Mouse (Mus musculus): ENCODE data around the gene Ppp2r1a. TPM values are rescaled to one million over a fixed set of nuclear protein-coding genes. Genes with fewer than 3 reads are reported as not detected.

Gene Ppp2r1a
- polyA plus RNA-seq (2015; fragmentation: Nextera tagmentation; extraction: Ambion mirVana), result 357 and 369 TPM in 2 replicates

DNA sequence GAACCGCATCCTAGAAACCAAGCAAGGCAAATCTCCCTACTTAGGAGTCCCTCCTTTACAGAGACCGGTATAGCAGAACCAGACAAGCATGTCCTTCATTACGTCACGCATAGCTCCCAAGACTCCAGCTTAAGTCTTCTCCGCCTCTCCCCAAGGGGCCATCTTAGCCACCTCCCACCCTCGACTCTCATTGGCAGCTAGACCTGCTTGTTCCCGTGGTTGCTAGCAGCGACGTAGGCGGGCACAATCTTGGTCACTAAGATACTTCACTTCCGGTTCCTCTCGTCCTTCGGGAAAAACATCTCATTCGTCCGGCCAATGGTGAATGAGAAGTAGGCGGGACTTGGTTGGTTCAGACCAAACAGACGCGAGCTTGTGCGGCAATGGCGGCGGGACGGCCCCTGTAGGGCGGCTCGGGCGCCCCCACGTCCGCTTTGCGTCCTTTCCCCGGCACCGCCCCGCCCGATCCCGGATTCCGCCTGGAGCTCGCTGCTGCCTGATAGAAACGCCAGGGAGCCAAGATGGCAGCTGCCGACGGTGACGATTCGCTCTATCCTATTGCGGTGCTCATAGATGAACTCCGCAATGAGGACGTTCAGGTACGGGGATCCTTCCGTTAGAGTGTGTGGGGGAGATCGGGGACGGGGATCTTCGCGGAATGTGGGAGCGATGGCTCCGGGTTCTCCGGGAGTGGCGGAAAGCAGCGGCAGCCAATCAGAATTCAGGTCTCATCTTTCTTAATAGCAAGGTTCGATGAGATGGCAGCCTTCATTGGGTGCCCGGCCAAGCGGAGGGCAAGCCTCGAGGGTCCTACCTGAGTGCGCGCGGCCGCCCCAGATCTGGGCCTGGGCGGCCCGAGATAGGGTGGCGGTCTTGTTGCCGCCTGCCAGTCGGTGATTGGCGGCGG is at the start of gene Ppp2r1a:
Ppp2r1a (plus strand) TSS at position 327 of the 907 bp plus-strand sequence.
- peak; percentile 99 for ATAC-seq (ENCODE audit: insufficient number of reproducible peaks, low FRiP score, low TSS enrichment, low read depth)
- Histone ChIP-seq H3K4me2 (replicated peaks) (peak within 1 kb of the TSS; percentile 56), H3K27ac (replicated peaks) (peak within 1 kb of the TSS; percentile 99), H3K4me1 (peaks cover 22% of the 10 kb centered on the region), H3K4me3 (replicated peaks) (peak within 1 kb of the TSS; percentile 72), H3K9ac (peak within 1 kb of the TSS; percentile 91), H3K9me3 (replicated peaks) (no peaks in the 10 kb centered on the region), H3K27me3 (no peaks in the 10 kb centered on the region), H3K36me3 (no peaks in the 10 kb centered on the region)
- under 1% methylated on average over 69 of the region's 69 CpGs for WGBS

DNA sequence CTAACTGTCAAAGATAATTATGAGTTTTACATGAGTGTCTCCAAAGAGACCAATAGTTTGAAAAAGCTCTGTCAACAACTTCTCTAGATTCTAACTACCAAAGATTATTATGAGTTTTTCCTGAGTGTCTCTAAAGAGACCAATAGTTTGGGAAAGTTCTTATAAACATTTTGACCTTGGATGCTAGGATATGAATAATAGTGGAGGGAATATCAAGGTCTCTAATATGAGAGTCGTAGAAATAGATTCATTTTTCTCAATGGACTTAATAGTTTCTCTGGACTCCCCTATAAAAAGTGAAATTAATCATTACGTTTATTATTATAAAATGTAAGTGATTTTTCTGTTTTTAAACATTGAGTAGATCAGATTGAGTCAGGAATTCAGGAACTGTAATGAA is 40.1 kb upstream of the Ppp2r1a start, which contains the start of gene Vmn1r231:
Vmn1r231 (minus strand) TSS at position 101 of the 400 bp plus-strand sequence.
- Histone ChIP-seq H3K36me3 (no peaks in the 10 kb centered on the region), H3K27ac (replicated peaks) (no peak within 1 kb of the TSS), H3K4me3 (replicated peaks) (no peak within 1 kb of the TSS), H3K27me3 (no peaks in the 10 kb centered on the region), H3K9me3 (replicated peaks) (no peaks in the 10 kb centered on the region), H3K9ac (no peak within 1 kb of the TSS), H3K4me2 (replicated peaks) (no peak within 1 kb of the TSS), H3K4me1 (no peaks in the 10 kb centered on the region)
- ATAC-seq (ENCODE audit: insufficient number of reproducible peaks, low FRiP score, low TSS enrichment, low read depth), result no peak
- 66% methylated on average over 2 of the region's 2 CpGs for WGBS

DNA sequence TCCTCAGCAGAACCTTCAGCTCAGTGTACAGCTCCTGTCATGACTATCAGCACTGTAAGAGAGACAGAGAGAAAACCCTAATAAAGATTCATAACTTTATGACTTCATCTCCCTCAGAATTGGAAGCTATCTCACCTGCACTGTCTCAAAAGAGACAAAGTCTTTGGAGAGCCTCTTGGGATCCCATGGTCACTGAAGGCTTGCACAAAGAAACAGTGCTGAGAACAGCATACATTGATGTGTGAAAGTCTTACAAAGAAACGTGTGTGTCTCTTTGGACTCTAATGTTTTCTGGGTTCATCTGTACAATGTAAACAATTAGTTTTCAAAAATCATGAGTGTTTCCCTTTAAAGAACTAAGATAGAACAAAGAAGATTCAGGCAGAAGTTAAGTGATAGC is 25.5 kb upstream of the Ppp2r1a start, which contains the start of gene Vmn1r232:
Vmn1r232 (minus strand) TSS at position 101 of the 400 bp plus-strand sequence.
- Histone ChIP-seq H3K4me2 (replicated peaks) (no peak within 1 kb of the TSS), H3K27ac (replicated peaks) (no peak within 1 kb of the TSS), H3K4me3 (replicated peaks) (no peak within 1 kb of the TSS), H3K9me3 (replicated peaks) (no peaks in the 10 kb centered on the region), H3K4me1 (no peaks in the 10 kb centered on the region), H3K9ac (no peak within 1 kb of the TSS), H3K36me3 (no peaks in the 10 kb centered on the region), H3K27me3 (no peaks in the 10 kb centered on the region)
- WGBS, result 38% methylated on average over 1 of the region's 1 CpGs
- ATAC-seq (ENCODE audit: insufficient number of reproducible peaks, low FRiP score, low TSS enrichment, low read depth), result no peak

DNA sequence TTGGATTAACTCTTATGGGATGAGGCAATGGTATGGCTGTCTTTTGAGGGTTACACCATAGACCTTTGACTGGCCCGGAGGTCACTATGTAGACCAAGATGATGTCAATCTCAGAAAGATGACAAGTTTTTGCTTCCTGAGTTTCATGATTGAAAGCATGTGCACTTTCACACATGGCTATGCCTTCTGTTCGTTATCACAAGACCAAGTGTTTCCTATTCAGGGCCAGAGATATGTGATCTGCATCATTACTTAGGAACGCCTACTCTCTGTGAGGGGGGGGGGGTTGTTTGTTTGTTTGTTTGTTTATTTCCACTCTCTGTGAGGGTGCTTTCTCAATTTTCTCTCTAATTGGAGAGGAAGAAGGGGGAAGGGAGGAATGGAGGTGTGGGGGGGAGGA is 885 bp upstream of the Ppp2r1a start:
- H3K9me3 ChIP-seq (replicated peaks), result no peaks in the 10 kb centered on the region
- H3K27ac ChIP-seq (replicated peaks), result peak overlapping the region; percentile 99
- peak overlapping the region; percentile 72 for H3K4me3 ChIP-seq (replicated peaks)
- peak overlapping the region; percentile 50; the same call in 1 of the 2 replicates for H3K9ac ChIP-seq
- H3K4me2 ChIP-seq (replicated peaks), result peak overlapping the region; percentile 56
- 41% methylated on average over 3 of the region's 3 CpGs for WGBS
- no peak for ATAC-seq (ENCODE audit: insufficient number of reproducible peaks, low FRiP score, low TSS enrichment, low read depth)
- peaks cover 22% of the 10 kb centered on the region for H3K4me1 ChIP-seq
- no peaks in the 10 kb centered on the region for H3K27me3 ChIP-seq
- H3K36me3 ChIP-seq, result no peaks in the 10 kb centered on the region

DNA sequence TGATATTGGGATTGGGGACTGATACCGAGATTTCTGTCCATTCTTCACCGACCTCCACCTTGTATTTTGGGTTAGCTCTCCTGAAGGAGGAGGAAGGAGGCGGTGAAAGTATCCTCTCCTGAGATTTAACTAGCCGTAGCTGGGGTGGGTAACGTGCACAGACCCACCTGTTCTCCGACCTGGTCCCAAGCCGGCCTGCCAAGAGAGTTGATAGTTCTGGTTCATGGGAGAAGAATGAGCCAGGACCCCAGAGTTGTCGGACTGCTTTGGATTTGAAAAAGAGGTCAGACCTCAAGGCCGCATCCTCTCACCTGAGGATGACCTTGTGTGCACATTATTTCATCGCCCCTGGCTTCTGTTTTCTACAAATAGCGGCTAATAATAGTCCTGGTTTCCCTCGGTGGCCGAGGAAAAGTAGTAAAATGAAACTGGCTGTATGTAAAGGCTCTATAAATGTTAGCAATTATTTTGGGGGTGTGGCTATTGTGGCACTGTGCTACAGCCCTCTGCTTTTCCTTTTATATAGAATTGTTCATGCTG is 985 bp downstream of the Ppp2r1a start:
- Histone ChIP-seq H3K4me1 (peaks cover 22% of the 10 kb centered on the region), H3K27me3 (no peaks in the 10 kb centered on the region), H3K27ac (replicated peaks) (peak overlapping the region; percentile 99), H3K9me3 (replicated peaks) (no peaks in the 10 kb centered on the region), H3K36me3 (no peaks in the 10 kb centered on the region), H3K9ac (peak overlapping the region; percentile 91), H3K4me2 (replicated peaks) (peak overlapping the region; percentile 56), H3K4me3 (replicated peaks) (peak overlapping the region; percentile 72)
- WGBS, result under 1% methylated on average over 13 of the region's 13 CpGs
- no peak for ATAC-seq (ENCODE audit: insufficient number of reproducible peaks, low FRiP score, low TSS enrichment, low read depth)

DNA sequence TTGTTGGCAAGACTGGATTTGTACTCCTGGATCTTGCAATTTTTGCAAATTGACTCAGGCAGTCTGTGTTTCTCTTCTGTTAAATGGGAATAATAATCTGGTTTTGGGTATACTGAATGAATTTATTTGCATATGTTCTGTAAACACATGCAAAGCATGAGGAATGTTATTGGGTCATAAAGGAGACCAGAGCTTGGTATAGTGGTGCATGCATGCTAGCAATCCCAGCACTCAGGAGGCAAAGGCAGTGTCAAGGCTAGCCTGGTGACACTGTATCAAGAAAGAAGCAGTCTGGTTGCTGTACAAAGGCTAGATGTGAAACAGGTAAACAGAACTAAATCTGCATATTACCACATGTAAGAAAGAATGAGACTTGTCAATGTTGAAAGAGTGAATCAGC is 1.5 kb downstream of the Ppp2r1a start:
- no peaks in the 10 kb centered on the region for H3K27me3 ChIP-seq
- no peak overlapping the region for H3K27ac ChIP-seq (replicated peaks)
- no peak for ATAC-seq (ENCODE audit: insufficient number of reproducible peaks, low FRiP score, low TSS enrichment, low read depth)
- H3K4me1 ChIP-seq, result peaks cover 22% of the 10 kb centered on the region
- H3K9me3 ChIP-seq (replicated peaks), result no peaks in the 10 kb centered on the region
- H3K9ac ChIP-seq, result peak overlapping the region; percentile 91; the same call in 1 of the 2 replicates
- peak overlapping the region; percentile 56 for H3K4me2 ChIP-seq (replicated peaks)
- peak overlapping the region; percentile 72 for H3K4me3 ChIP-seq (replicated peaks)
- peaks cover 4% of the 10 kb centered on the region for H3K36me3 ChIP-seq

DNA sequence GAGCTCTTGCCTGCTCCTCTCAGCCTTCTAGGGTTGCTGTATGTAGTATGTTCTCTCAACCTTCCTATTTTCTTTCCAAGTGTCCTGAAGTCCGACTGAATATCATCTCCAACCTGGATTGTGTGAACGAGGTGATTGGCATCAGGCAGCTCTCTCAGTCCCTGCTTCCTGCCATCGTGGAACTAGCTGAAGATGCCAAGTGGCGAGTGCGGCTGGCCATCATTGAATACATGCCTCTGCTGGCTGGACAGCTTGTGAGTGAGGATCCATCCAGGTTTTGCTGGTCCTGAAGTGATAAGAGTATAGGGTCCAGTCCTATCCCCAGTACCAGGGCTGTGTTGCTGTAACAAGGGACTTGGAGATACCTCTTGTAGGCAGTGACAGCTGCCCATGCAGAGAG is 15.3 kb downstream of the Ppp2r1a start:
- no peak overlapping the region for H3K4me2 ChIP-seq (replicated peaks)
- no peaks in the 10 kb centered on the region for H3K4me1 ChIP-seq
- H3K9ac ChIP-seq, result no peak overlapping the region
- WGBS, result 91% methylated on average over 5 of the region's 5 CpGs
- no peak for ATAC-seq (ENCODE audit: insufficient number of reproducible peaks, low FRiP score, low TSS enrichment, low read depth)
- no peaks in the 10 kb centered on the region for H3K9me3 ChIP-seq (replicated peaks)
- H3K36me3 ChIP-seq, result peaks cover 99% of the 10 kb centered on the region
- no peaks in the 10 kb centered on the region for H3K27me3 ChIP-seq
- no peak overlapping the region for H3K4me3 ChIP-seq (replicated peaks)
- H3K27ac ChIP-seq (replicated peaks), result no peak overlapping the region

DNA sequence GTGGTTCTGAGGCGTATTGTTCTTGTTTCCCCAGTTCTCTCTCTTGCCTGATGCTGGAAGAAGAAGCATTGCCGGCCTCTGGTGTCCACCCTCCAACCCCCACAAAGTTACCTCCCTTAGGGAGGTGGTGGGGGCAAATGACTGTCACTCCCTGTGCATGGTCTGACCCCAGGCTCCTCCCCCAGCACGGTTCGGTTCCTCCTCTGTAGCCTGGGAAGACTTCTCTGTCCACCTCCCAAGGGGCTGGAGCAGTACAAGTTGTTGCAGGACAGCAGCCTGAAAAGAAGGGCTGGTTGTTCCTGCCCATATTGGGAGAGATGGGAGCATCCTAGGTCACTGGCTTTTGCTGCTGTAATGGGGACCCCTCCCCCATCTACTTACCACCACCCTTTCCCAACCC is 20.3 kb downstream of the Ppp2r1a start:
- Histone ChIP-seq H3K4me2 (replicated peaks) (no peak overlapping the region), H3K36me3 (peaks cover 87% of the 10 kb centered on the region), H3K9me3 (replicated peaks) (no peaks in the 10 kb centered on the region), H3K4me1 (no peaks in the 10 kb centered on the region), H3K4me3 (replicated peaks) (no peak overlapping the region), H3K9ac (no peak overlapping the region), H3K27me3 (no peaks in the 10 kb centered on the region), H3K27ac (replicated peaks) (no peak overlapping the region)
- 93% methylated on average over 4 of the region's 4 CpGs for WGBS
- ATAC-seq (ENCODE audit: insufficient number of reproducible peaks, low FRiP score, low TSS enrichment, low read depth), result no peak

DNA sequence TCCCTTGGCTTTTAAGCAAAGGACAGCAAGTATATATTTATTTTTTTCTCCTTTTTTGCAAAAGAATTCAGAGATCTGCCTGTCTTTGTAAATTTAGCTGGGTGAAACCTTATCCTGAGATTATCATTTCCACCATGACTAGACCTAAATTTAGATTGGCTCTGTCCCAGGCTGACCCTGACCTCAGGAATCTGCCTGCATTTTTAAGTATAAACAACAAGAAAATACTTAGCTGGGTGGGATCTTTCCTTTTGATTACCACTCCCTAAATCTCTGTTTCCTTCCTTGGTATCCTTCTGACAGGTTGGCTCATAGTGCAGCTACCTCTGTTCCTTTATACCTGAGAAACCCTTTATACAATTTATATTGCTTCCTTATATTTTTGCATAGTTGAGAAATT is 21.6 kb downstream of the Ppp2r1a start:
- Histone ChIP-seq H3K9me3 (replicated peaks) (no peaks in the 10 kb centered on the region), H3K4me1 (no peaks in the 10 kb centered on the region), H3K27ac (replicated peaks) (no peak overlapping the region), H3K27me3 (no peaks in the 10 kb centered on the region), H3K9ac (no peak overlapping the region), H3K4me3 (replicated peaks) (no peak overlapping the region), H3K4me2 (replicated peaks) (no peak overlapping the region), H3K36me3 (peaks cover 74% of the 10 kb centered on the region)
- no peak for ATAC-seq (ENCODE audit: insufficient number of reproducible peaks, low FRiP score, low TSS enrichment, low read depth)

DNA sequence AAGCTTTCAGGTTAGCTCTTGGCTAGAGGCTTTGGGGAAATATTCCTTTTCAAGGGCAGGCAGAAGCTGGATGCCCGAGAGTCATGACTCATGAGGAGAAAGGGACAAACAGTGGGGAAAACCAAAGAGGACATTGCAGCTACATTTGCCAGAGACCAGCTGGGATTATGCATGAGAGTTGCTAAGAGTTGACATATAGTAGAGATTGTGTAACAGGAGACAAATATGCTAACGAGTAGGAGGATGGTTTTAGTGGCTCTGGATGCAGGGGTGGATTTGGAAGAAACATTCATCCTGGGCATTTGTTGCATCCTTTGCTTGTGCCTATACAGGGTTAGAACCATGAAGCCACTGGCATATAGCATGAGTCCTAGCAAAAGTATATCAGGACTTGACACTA is 48.6 kb downstream of the Ppp2r1a start:
- H3K27ac ChIP-seq (replicated peaks), result no peak overlapping the region
- no peaks in the 10 kb centered on the region for H3K27me3 ChIP-seq
- no peak overlapping the region for H3K4me2 ChIP-seq (replicated peaks)
- H3K36me3 ChIP-seq, result no peaks in the 10 kb centered on the region
- H3K9me3 ChIP-seq (replicated peaks), result no peaks in the 10 kb centered on the region
- ATAC-seq (ENCODE audit: insufficient number of reproducible peaks, low FRiP score, low TSS enrichment, low read depth), result no peak
- no peaks in the 10 kb centered on the region for H3K4me1 ChIP-seq
- 63% methylated on average over 2 of the region's 2 CpGs for WGBS
- no peak overlapping the region for H3K9ac ChIP-seq
- no peak overlapping the region for H3K4me3 ChIP-seq (replicated peaks)

DNA sequence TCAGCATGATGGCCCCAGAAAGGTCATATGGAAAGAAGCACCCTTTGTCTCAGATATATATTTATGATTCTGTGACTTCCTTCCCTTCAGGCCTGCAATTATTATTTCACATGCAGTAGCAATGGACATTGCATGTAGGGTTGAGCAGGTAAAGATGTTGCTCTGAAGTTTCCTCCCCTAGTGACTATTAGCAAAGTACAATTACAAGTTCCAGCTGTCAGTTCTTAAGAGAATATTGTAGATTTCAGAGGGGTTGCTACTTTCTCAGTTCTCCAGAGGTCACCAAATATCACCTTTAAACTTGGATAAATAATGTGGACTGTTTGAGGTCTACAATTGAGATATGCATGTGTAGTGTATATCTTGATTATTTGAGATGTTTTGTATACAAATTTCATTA is 51.3 kb downstream of the Ppp2r1a start, which contains the start of gene Vmn1r233:
Vmn1r233 (minus strand) TSS at position 101 of the 400 bp plus-strand sequence.
- H3K27ac ChIP-seq (replicated peaks), result no peak within 1 kb of the TSS
- no peak within 1 kb of the TSS for H3K4me2 ChIP-seq (replicated peaks)
- no peaks in the 10 kb centered on the region for H3K4me1 ChIP-seq
- H3K27me3 ChIP-seq, result no peaks in the 10 kb centered on the region
- no peak within 1 kb of the TSS for H3K4me3 ChIP-seq (replicated peaks)
- no peak for ATAC-seq (ENCODE audit: insufficient number of reproducible peaks, low FRiP score, low TSS enrichment, low read depth)
- no peaks in the 10 kb centered on the region for H3K9me3 ChIP-seq (replicated peaks)
- H3K9ac ChIP-seq, result no peak within 1 kb of the TSS
- H3K36me3 ChIP-seq, result no peaks in the 10 kb centered on the region
